Mouse (Mus musculus): ENCODE measurements around the gene Pcca. TPM values are rescaled to one million over a fixed set of nuclear protein-coding genes. Genes with fewer than 3 reads are reported as not detected.

The Pcca gene
- total and polyA plus RNA-seq, 2 experiments from 2014 or later: 13.4 to 39.1 TPM

- no peak for ATAC-seq
- 96% methylated on average over 3 of the region's 3 CpGs for WGBS
Observed at GRCm38 (mm10) chr14:122754311-122754710, 220.2 kb downstream of the Pcca start.

GRCm38 (mm10) chr14:122755559-122755958 is 221.4 kb downstream of the Pcca start:
- Histone ChIP-seq H3K9ac (replicated peaks; ENCODE audit: low read length) (no peak overlapping the region), H3K27me3 (ENCODE audit: insufficient read depth, low read length) (no peaks in the 10 kb centered on the region), H3K27ac (no peak overlapping the region), H3K4me3 (ENCODE audit: low read length) (no peak overlapping the region), H3K9me3 (ENCODE audit: low read length) (no peaks in the 10 kb centered on the region), H3K36me3 (ENCODE audit: insufficient read depth, low read length) (no peaks in the 10 kb centered on the region), H3K4me2 (ENCODE audit: low read depth, low read length) (no peak overlapping the region), H3K4me1 (ENCODE audit: insufficient read depth, low read length) (no peaks in the 10 kb centered on the region)
- ATAC-seq: no peak
- DNase-seq (ENCODE audit: low spot score): peak; percentile 3
- 71% methylated on average over 13 of the region's 13 CpGs for WGBS
- no peak for TF ChIP-seq CTCF (IDR thresholded peaks at IDR 0.05; ENCODE audit: low read depth)

More at GRCm38 (mm10) chr14:122754311-122754710, 220.2 kb downstream of the Pcca start:
- no peak overlapping the region for H3K4me3 ChIP-seq (ENCODE audit: low read length)
- no peak overlapping the region for H3K9ac ChIP-seq (replicated peaks; ENCODE audit: low read length)
- no peaks in the 10 kb centered on the region for H3K9me3 ChIP-seq (ENCODE audit: low read length)
- H3K36me3 ChIP-seq (ENCODE audit: insufficient read depth, low read length): no peaks in the 10 kb centered on the region
- H3K27me3 ChIP-seq (ENCODE audit: insufficient read depth, low read length): no peaks in the 10 kb centered on the region
- TF ChIP-seq CTCF (IDR thresholded peaks at IDR 0.05; ENCODE audit: low read depth): no peak
- H3K4me1 ChIP-seq (ENCODE audit: insufficient read depth, low read length): no peaks in the 10 kb centered on the region
- no peak for DNase-seq (ENCODE audit: low spot score)
- no peak overlapping the region for H3K27ac ChIP-seq
- H3K4me2 ChIP-seq (ENCODE audit: low read depth, low read length): no peak overlapping the region

GRCm38 (mm10) chr14:122756671-122757070 is 222.5 kb downstream of the Pcca start:
- 95% methylated on average over 1 of the region's 1 CpGs for WGBS
- H3K27ac ChIP-seq: no peak overlapping the region

GRCm38 (mm10) chr14:122759890-122760289 is 225.8 kb downstream of the Pcca start:
- Histone ChIP-seq H3K9me3 (ENCODE audit: low read length) (no peaks in the 10 kb centered on the region), H3K4me1 (ENCODE audit: insufficient read depth, low read length) (no peaks in the 10 kb centered on the region), H3K36me3 (ENCODE audit: insufficient read depth, low read length) (no peaks in the 10 kb centered on the region), H3K27ac (no peak overlapping the region), H3K27me3 (ENCODE audit: insufficient read depth, low read length) (no peaks in the 10 kb centered on the region), H3K4me2 (ENCODE audit: low read depth, low read length) (no peak overlapping the region), H3K4me3 (ENCODE audit: low read length) (no peak overlapping the region), H3K9ac (replicated peaks; ENCODE audit: low read length) (no peak overlapping the region)
- no peak for TF ChIP-seq CTCF (IDR thresholded peaks at IDR 0.05; ENCODE audit: low read depth)
- WGBS: 49% methylated on average over 3 of the region's 3 CpGs
- DNase-seq (ENCODE audit: low spot score) (no peak), ATAC-seq (no peak)

More at GRCm38 (mm10) chr14:122756671-122757070, 222.5 kb downstream of the Pcca start:
- Histone ChIP-seq H3K4me2 (ENCODE audit: low read depth, low read length) (no peak overlapping the region), H3K9me3 (ENCODE audit: low read length) (no peaks in the 10 kb centered on the region), H3K36me3 (ENCODE audit: insufficient read depth, low read length) (no peaks in the 10 kb centered on the region), H3K4me1 (ENCODE audit: insufficient read depth, low read length) (no peaks in the 10 kb centered on the region), H3K4me3 (ENCODE audit: low read length) (no peak overlapping the region), H3K27me3 (ENCODE audit: insufficient read depth, low read length) (no peaks in the 10 kb centered on the region), H3K9ac (replicated peaks; ENCODE audit: low read length) (no peak overlapping the region)
- ATAC-seq: no peak
- DNase-seq (ENCODE audit: low spot score): no peak
- no peak for TF ChIP-seq CTCF (IDR thresholded peaks at IDR 0.05; ENCODE audit: low read depth)

- no peaks in the 10 kb centered on the region for H3K9me3 ChIP-seq (ENCODE audit: low read length)
- ATAC-seq: no peak
- H3K4me1 ChIP-seq (ENCODE audit: insufficient read depth, low read length): no peaks in the 10 kb centered on the region
- DNase-seq (ENCODE audit: low spot score): no peak
- no peaks in the 10 kb centered on the region for H3K36me3 ChIP-seq (ENCODE audit: insufficient read depth, low read length)
- no peaks in the 10 kb centered on the region for H3K27me3 ChIP-seq (ENCODE audit: insufficient read depth, low read length)
- no peak for TF ChIP-seq CTCF (IDR thresholded peaks at IDR 0.05; ENCODE audit: low read depth)
- H3K9ac ChIP-seq (replicated peaks; ENCODE audit: low read length): no peak overlapping the region
- H3K4me2 ChIP-seq (ENCODE audit: low read depth, low read length): no peak overlapping the region
- no peak overlapping the region for H3K4me3 ChIP-seq (ENCODE audit: low read length)
- no peak overlapping the region for H3K27ac ChIP-seq
Observed at GRCm38 (mm10) chr14:122760803-122761202, 226.7 kb downstream of the Pcca start.

- Histone ChIP-seq H3K4me3 (ENCODE audit: low read length) (no peak overlapping the region), H3K9ac (replicated peaks; ENCODE audit: low read length) (no peak overlapping the region), H3K9me3 (ENCODE audit: low read length) (no peaks in the 10 kb centered on the region), H3K27me3 (ENCODE audit: insufficient read depth, low read length) (no peaks in the 10 kb centered on the region), H3K4me1 (ENCODE audit: insufficient read depth, low read length) (no peaks in the 10 kb centered on the region), H3K4me2 (ENCODE audit: low read depth, low read length) (no peak overlapping the region), H3K36me3 (ENCODE audit: insufficient read depth, low read length) (no peaks in the 10 kb centered on the region), H3K27ac (no peak overlapping the region)
- DNase-seq (ENCODE audit: low spot score) (peak; percentile 70), ATAC-seq (no peak)
- no peak for TF ChIP-seq CTCF (IDR thresholded peaks at IDR 0.05; ENCODE audit: low read depth)
Observed at GRCm38 (mm10) chr14:122762603-122763002, 228.5 kb downstream of the Pcca start.

- H3K36me3 ChIP-seq (ENCODE audit: insufficient read depth, low read length): no peaks in the 10 kb centered on the region
- DNase-seq (ENCODE audit: low spot score): no peak
Observed at GRCm38 (mm10) chr14:122765951-122766350, 231.8 kb downstream of the Pcca start.

More at GRCm38 (mm10) chr14:122765951-122766350, 231.8 kb downstream of the Pcca start:
- Histone ChIP-seq H3K27ac (no peak overlapping the region), H3K4me2 (ENCODE audit: low read depth, low read length) (no peak overlapping the region), H3K27me3 (ENCODE audit: insufficient read depth, low read length) (no peaks in the 10 kb centered on the region), H3K9ac (replicated peaks; ENCODE audit: low read length) (no peak overlapping the region), H3K4me3 (ENCODE audit: low read length) (no peak overlapping the region), H3K4me1 (ENCODE audit: insufficient read depth, low read length) (no peaks in the 10 kb centered on the region), H3K9me3 (ENCODE audit: low read length) (no peaks in the 10 kb centered on the region)
- TF ChIP-seq CTCF (IDR thresholded peaks at IDR 0.05; ENCODE audit: low read depth): no peak
- 69% methylated on average over 2 of the region's 2 CpGs for WGBS
- no peak for ATAC-seq
